Mouse (Mus musculus) intestine, embryonic 16.5 days (tissue): ENCODE results near the gene Mcu. TPM values are rescaled to one million over a fixed set of nuclear protein-coding genes. Genes with fewer than 3 reads are reported as not detected.
A peak's percentile ranks its signal among the peaks of the same experiment; 100 is the strongest.

ENCODE experiments used
- ATAC-seq: fragments of 200-750 bp; cut with Nextera tagmentation; 2 replicates; pipeline ENCODE4 v1.8.0; 2017; ENCODE audit warnings: moderate TSS enrichment, moderate library complexity
- H3K27ac ChIP-seq: fragments of 300-500 bp; sonication (generic); 2 replicates; pipeline ENCODE4 v1.5.1; 2014; ENCODE audit warnings: mild to moderate bottlenecking, low read length
- H3K27me3 ChIP-seq: fragments of 300-500 bp; sonication (generic); replicated peaks from 2 replicates; pipeline ENCODE4 v1.6.1; 2014; ENCODE audit warnings: low read length, control low read depth, mixed read lengths; ENCODE audit not compliant: control insufficient read depth, insufficient read depth
- H3K36me3 ChIP-seq: fragments of 300-500 bp; sonication (generic); 2 replicates; pipeline ENCODE4 v1.6.1; 2014; ENCODE audit warnings: low read length, control low read depth; ENCODE audit not compliant: control insufficient read depth, insufficient read depth
- H3K4me1 ChIP-seq: fragments of 300-500 bp; sonication (generic); 2 replicates; pipeline ENCODE4 v1.6.1; 2014; ENCODE audit warnings: low read length, control low read depth, mixed read lengths; ENCODE audit not compliant: control insufficient read depth, insufficient read depth
- H3K4me2 ChIP-seq: fragments of 300-500 bp; sonication (generic); 2 replicates; pipeline ENCODE4 v1.6.1; 2014; ENCODE audit warnings: low read depth, low read length, control low read depth
- H3K4me3 ChIP-seq: fragments of 300-500 bp; sonication (generic); 2 replicates; pipeline ENCODE4 v1.5.1; 2014; ENCODE audit warnings: mild to moderate bottlenecking, low read length
- H3K9ac ChIP-seq: fragments of 300-500 bp; sonication (generic); 2 replicates; pipeline ENCODE4 v1.6.1; 2014; ENCODE audit warnings: low read depth, low read length
- H3K9me3 ChIP-seq: fragments of 300-500 bp; sonication (generic); 2 replicates; pipeline ENCODE4 v1.6.1; 2016; ENCODE audit warnings: low read length, control low read depth; ENCODE audit not compliant: control insufficient read depth
- WGBS: fragments of 180-500 bp; shearing (Covaris S2); extraction: QIAGEN DNeasy Blood & Tissue Kit; methylation state at CpG from one replicate; pipeline ENCODE4 v1.1.7; 2014; 5-methylcytosine and 5-hydroxymethylcytosine counted together
- polyA plus RNA-seq: library from polyadenylated mRNA; unstranded; fragments of >200 nt; fragmentation: Nextera tagmentation; extraction: Ambion mirVana; gene quantifications from 2 replicates; pipeline ENCODE4 v1.2.1, GENCODE M21; 2015

The Mcu gene
- polyA plus RNA-seq, 1 experiment from 2014 or later = 75.3 TPM

GRCm38 (mm10) chr10:59503433-59504210, 112.9 kb downstream of the Mcu start:
- Histone ChIP-seq H3K4me1 (peaks cover 13% of the 10 kb centered on the region), H3K9ac (peak overlapping the region; percentile 6; the same call in 1 of the 2 replicates), H3K27ac (0 out of 2 replicates have a peak overlapping the region, but pooled peaks have one; percentile 28), H3K36me3 (no peaks in the 10 kb centered on the region), H3K4me3 (peak overlapping the region; percentile 31), H3K9me3 (no peaks in the 10 kb centered on the region), H3K4me2 (peak overlapping the region; percentile 49), H3K27me3 (no peaks in the 10 kb centered on the region)
- 43% methylated on average over 31 of the region's 31 CpGs for WGBS
- ATAC-seq = peak; percentile 75

DNA sequence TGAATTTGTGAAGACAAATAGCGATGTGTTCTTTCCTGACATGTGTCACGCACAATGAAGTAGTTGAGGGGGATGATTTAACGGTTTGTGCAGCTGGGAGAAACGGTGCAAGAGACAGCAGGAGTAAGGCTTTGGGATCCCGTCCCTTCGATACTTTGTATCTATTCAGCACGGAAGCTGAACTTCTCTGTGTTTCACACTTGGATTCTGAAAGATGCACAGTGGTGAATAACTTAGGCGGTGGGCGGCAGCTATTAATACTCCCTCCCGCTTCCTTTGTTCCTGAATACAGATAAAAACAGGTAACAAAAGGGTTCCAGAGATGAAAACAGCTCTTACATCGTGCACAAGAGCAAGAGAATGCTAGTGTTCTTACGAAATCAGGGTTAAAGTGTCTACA, 114.1 kb downstream of the Mcu start:
- 73% methylated on average over 12 of the region's 12 CpGs for WGBS
- Histone ChIP-seq H3K4me2 (no peak overlapping the region), H3K9me3 (no peaks in the 10 kb centered on the region), H3K27me3 (no peaks in the 10 kb centered on the region), H3K4me1 (peaks cover 8% of the 10 kb centered on the region), H3K4me3 (no peak overlapping the region), H3K27ac (no peak overlapping the region), H3K36me3 (no peaks in the 10 kb centered on the region), H3K9ac (no peak overlapping the region)
- ATAC-seq = no peak

DNA sequence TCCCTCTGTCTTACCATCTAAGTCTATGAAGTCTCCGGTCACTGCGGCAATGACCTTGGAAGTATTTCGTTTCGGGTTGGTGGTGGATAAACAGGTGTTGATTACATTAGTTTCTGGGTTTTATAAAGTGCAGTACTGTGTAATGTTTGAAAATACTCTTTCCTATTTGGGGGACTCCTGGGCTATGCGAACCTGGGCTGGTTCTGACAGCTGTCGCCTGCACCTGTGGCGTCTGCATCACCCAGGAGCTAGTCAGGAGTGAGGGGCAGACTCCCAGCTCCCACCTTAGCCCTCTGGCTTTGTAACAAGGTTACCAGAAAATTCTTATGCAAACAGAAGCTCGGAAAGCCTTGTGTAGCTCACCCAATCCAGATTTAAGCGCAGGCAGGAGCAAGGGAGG, 114.7 kb downstream of the Mcu start:
- Histone ChIP-seq H3K9me3 (no peaks in the 10 kb centered on the region), H3K27me3 (no peaks in the 10 kb centered on the region), H3K4me2 (no peak overlapping the region), H3K4me3 (no peak overlapping the region), H3K27ac (no peak overlapping the region), H3K4me1 (peaks cover 8% of the 10 kb centered on the region), H3K36me3 (no peaks in the 10 kb centered on the region), H3K9ac (no peak overlapping the region)
- no peak for ATAC-seq
- WGBS = 82% methylated on average over 9 of the region's 9 CpGs

DNA sequence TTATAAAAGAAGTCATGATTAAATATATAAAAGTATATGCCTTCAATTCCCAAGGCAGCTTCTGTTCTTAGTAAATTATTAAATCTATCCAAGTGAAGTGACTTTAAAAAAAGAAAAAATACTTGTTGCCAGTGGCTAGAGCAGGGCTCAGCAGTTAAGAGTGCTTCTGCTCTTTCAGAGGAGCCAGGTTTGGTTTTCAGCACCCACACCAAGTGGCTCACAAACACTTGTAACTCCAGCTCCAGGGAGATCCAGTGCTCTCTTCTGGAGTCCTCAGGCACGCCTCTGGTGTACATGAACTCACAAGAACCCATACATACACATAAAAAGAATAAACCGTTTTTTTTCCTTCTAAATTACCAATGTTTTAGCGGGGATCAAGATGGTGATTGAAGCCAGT, 116.3 kb downstream of the Mcu start:
- Histone ChIP-seq H3K4me3 (no peak overlapping the region), H3K27ac (no peak overlapping the region), H3K9me3 (no peaks in the 10 kb centered on the region), H3K4me1 (peaks cover 8% of the 10 kb centered on the region), H3K9ac (no peak overlapping the region), H3K27me3 (no peaks in the 10 kb centered on the region), H3K36me3 (no peaks in the 10 kb centered on the region), H3K4me2 (no peak overlapping the region)
- ATAC-seq = no peak
- WGBS = 81% methylated on average over 3 of the region's 3 CpGs

DNA sequence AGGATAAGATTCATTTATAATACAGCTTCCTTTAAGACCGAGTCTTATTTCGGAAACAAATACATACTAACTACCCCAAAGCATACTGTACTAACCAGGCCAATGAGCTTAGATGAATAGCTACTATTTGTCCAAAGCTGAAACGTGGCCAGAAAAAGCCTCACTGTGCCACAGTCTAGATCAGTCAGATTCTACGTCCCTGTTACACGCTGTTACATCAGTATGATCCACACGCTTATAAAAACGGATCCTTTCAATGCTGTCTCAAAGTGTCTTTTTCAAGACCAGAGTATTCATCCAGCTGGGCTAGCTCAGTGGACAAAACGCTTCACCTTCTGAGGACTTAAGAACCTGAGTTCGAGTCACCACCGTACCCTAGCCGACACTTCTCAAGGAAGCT, 119.5 kb downstream of the Mcu start:
- Histone ChIP-seq H3K27ac (no peak overlapping the region), H3K36me3 (no peaks in the 10 kb centered on the region), H3K4me3 (no peak overlapping the region), H3K4me1 (no peaks in the 10 kb centered on the region), H3K4me2 (no peak overlapping the region), H3K9ac (no peak overlapping the region), H3K27me3 (no peaks in the 10 kb centered on the region), H3K9me3 (peaks cover under 1% of the 10 kb centered on the region; the same call in 1 of the 2 replicates)
- WGBS = 86% methylated on average over 11 of the region's 11 CpGs
- no peak for ATAC-seq

- Histone ChIP-seq H3K36me3 (peaks cover 4% of the 10 kb centered on the region), H3K4me2 (no peak overlapping the region), H3K4me1 (no peaks in the 10 kb centered on the region), H3K9me3 (peaks cover 8% of the 10 kb centered on the region; the same call in 1 of the 2 replicates), H3K27ac (no peak overlapping the region), H3K9ac (no peak overlapping the region), H3K4me3 (no peak overlapping the region), H3K27me3 (no peaks in the 10 kb centered on the region)
- 68% methylated on average over 8 of the region's 8 CpGs for WGBS
- no peak for ATAC-seq
Observed at GRCm38 (mm10) chr10:59494917-59495316, 121.6 kb downstream of the Mcu start.

GRCm38 (mm10) chr10:59494044-59494443, 122.4 kb downstream of the Mcu start:
- Histone ChIP-seq H3K27me3 (no peaks in the 10 kb centered on the region), H3K4me1 (no peaks in the 10 kb centered on the region), H3K36me3 (peaks cover 4% of the 10 kb centered on the region), H3K9me3 (peaks cover 8% of the 10 kb centered on the region; the same call in 1 of the 2 replicates), H3K4me3 (no peak overlapping the region), H3K27ac (no peak overlapping the region), H3K9ac (no peak overlapping the region), H3K4me2 (no peak overlapping the region)
- ATAC-seq = no peak
- 48% methylated on average over 2 of the region's 2 CpGs for WGBS

GRCm38 (mm10) chr10:59490920-59491319, 125.6 kb downstream of the Mcu start:
- Histone ChIP-seq H3K27me3 (no peaks in the 10 kb centered on the region), H3K4me3 (no peak overlapping the region), H3K4me1 (no peaks in the 10 kb centered on the region), H3K9ac (no peak overlapping the region), H3K36me3 (peaks cover 7% of the 10 kb centered on the region), H3K9me3 (peaks cover 8% of the 10 kb centered on the region; the same call in 1 of the 2 replicates), H3K4me2 (no peak overlapping the region), H3K27ac (no peak overlapping the region)
- 78% methylated on average over 8 of the region's 8 CpGs for WGBS
- no peak for ATAC-seq

- H3K9me3 ChIP-seq = peaks cover 8% of the 10 kb centered on the region; the same call in 1 of the 2 replicates
- no peak for ATAC-seq
- H3K27ac ChIP-seq = no peak overlapping the region
- H3K4me1 ChIP-seq = no peaks in the 10 kb centered on the region
- no peak overlapping the region for H3K4me2 ChIP-seq
- peaks cover 7% of the 10 kb centered on the region for H3K36me3 ChIP-seq
- no peak overlapping the region for H3K9ac ChIP-seq
- no peak overlapping the region for H3K4me3 ChIP-seq
- no peaks in the 10 kb centered on the region for H3K27me3 ChIP-seq
- 88% methylated on average over 1 of the region's 1 CpGs for WGBS
Observed at GRCm38 (mm10) chr10:59489411-59489810, 127.1 kb downstream of the Mcu start.
